Mouse (Mus musculus) cerebellum, adult 2 months (tissue): ENCODE results near the gene Slc3a1.

Source experiments
- CTCF ChIP-seq: fragments of 200-500 bp; IDR thresholded peaks from 2 replicates; pipeline ENCODE4 v1.5.1; 2011; ENCODE audit warnings: low read depth, mild to moderate bottlenecking, control low read depth, low read length, moderate library complexity, borderline replicate concordance; ENCODE audit not compliant: insufficient read depth
- POLR2A ChIP-seq: fragments of 200-500 bp; IDR thresholded peaks from 2 replicates; pipeline ENCODE4 v1.6.1; 2011; ENCODE audit warnings: low read length, control low read depth, borderline replicate concordance; ENCODE audit not compliant: insufficient read depth

- no peak for TF ChIP-seq CTCF
- no peak for TF ChIP-seq POLR2A
Measured at GRCm38 (mm10) chr17:85044466-85044865, 16.3 kb downstream of the Slc3a1 start.
